Mouse (Mus musculus) embryo, embryonic 11.5 days (tissue): Measurements from ENCODE around the gene Dennd1a.

Source experiments
- DNase-seq: peaks from one replicate; pipeline ENCODE4 v3.0.0-alpha.2; 2012; ENCODE audit warnings: low read depth, low spot score

The Dennd1a gene

GRCm38 (mm10) chr2:37903286-37903685, 383.9 kb downstream of the Dennd1a start:
- DNase-seq = no peak

- no peak for DNase-seq
These were observed 404.0 kb downstream of the Dennd1a start for GRCm38 (mm10) chr2:37883214-37883613.

- DNase-seq = no peak
These were observed 405.8 kb downstream of the Dennd1a start for GRCm38 (mm10) chr2:37881262-37881913.

GRCm38 (mm10) chr2:37879697-37880096, 407.5 kb downstream of the Dennd1a start:
- no peak for DNase-seq

GRCm38 (mm10) chr2:37872791-37873190, 414.4 kb downstream of the Dennd1a start:
- DNase-seq = no peak

GRCm38 (mm10) chr2:37869628-37870027, 417.6 kb downstream of the Dennd1a start:
- no peak for DNase-seq

GRCm38 (mm10) chr2:37867387-37867786, 419.8 kb downstream of the Dennd1a start:
- DNase-seq = no peak

GRCm38 (mm10) chr2:37857472-37857871, 429.7 kb downstream of the Dennd1a start:
- no peak for DNase-seq

- no peak for DNase-seq
These were observed 430.2 kb downstream of the Dennd1a start for GRCm38 (mm10) chr2:37856955-37857354.

- DNase-seq = no peak
These were observed 432.0 kb downstream of the Dennd1a start for GRCm38 (mm10) chr2:37855226-37855625.

GRCm38 (mm10) chr2:37853878-37854435, 433.2 kb downstream of the Dennd1a start:
- DNase-seq = no peak

GRCm38 (mm10) chr2:37850626-37851025, 436.6 kb downstream of the Dennd1a start:
- no peak for DNase-seq

GRCm38 (mm10) chr2:37849357-37849756, 437.8 kb downstream of the Dennd1a start:
- DNase-seq = no peak

- DNase-seq = no peak
These were observed 444.5 kb downstream of the Dennd1a start for GRCm38 (mm10) chr2:37842719-37843118.

- DNase-seq = peak; percentile 23
These were observed 445.0 kb downstream of the Dennd1a start for GRCm38 (mm10) chr2:37842151-37842569.

GRCm38 (mm10) chr2:37839922-37840321, 447.3 kb downstream of the Dennd1a start:
- no peak for DNase-seq

- no peak for DNase-seq
These were observed 448.8 kb downstream of the Dennd1a start for GRCm38 (mm10) chr2:37838202-37838984.

- DNase-seq = no peak
These were observed 449.6 kb downstream of the Dennd1a start for GRCm38 (mm10) chr2:37837542-37837941.

- no peak for DNase-seq
These were observed 450.3 kb downstream of the Dennd1a start for GRCm38 (mm10) chr2:37836926-37837325.

- DNase-seq = no peak
These were observed 454.9 kb downstream of the Dennd1a start for GRCm38 (mm10) chr2:37832253-37832652.

GRCm38 (mm10) chr2:37829758-37830275, 457.4 kb downstream of the Dennd1a start:
- no peak for DNase-seq

- DNase-seq = no peak
These were observed 463.4 kb downstream of the Dennd1a start for GRCm38 (mm10) chr2:37823826-37824225.
